Mouse (Mus musculus) lung, adult 2 months (tissue): ENCODE measurements at regions not wholly inside any gene's neighbourhood (a gene's known extent, or its start where the extent isn't known, plus 50 kb on each side); places are given as distances from the start of the nearest gene placed in this dataset.

Source experiments
- DNase-seq: peaks from one replicate; pipeline ENCODE4 v3.0.0; 2022
- H3K4me1 ChIP-seq: fragments of 200-500 bp; 2 replicates; pipeline ENCODE4 v1.6.1; 2011; ENCODE audit warnings: low read length; ENCODE audit not compliant: control insufficient read depth, insufficient read depth
- H3K4me3 ChIP-seq: fragments of 200-500 bp; replicated peaks from 2 replicates; pipeline ENCODE3; 2011; ENCODE audit warnings: low read depth, mild to moderate bottlenecking, control low read depth, low read length; ENCODE audit errors: extremely low read depth
- CTCF ChIP-seq: fragments of 200-500 bp; IDR thresholded peaks from 2 replicates; pipeline ENCODE4 v1.5.1; 2011; ENCODE audit warnings: mild to moderate bottlenecking, low read length, control low read depth; ENCODE audit not compliant: insufficient read depth
- POLR2A ChIP-seq: fragments of 200-500 bp; IDR thresholded peaks from 2 replicates; pipeline ENCODE4 v1.6.1; 2011; ENCODE audit warnings: low read depth, mild to moderate bottlenecking, control low read depth, low read length, borderline replicate concordance; ENCODE audit errors: extremely low read depth
- WGBS: fragments of 180-500 bp; shearing (Covaris S2); methylation state at CpG from one replicate; pipeline ENCODE4 v1.1.7; 2018; 5-methylcytosine and 5-hydroxymethylcytosine counted together

DNA sequence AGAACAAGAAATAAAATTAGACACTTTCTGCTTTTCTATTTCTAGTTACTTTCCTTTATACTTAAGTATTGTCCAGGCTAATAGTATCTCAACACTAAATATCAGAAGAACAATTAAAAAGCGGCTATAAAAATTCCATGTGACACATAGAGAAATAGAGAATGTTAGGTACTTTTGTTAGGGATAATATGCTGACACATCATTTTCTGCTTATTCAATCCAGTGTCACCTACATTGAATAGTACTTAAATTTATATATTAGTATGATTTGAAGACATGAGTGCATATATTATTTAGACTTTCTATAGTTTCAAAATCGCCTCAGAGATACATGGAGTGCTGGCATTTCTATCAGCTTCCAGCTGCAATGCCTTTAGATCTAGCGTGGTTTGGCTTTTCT lies 267.1 kb upstream of the Usp25 start:
- no peak for DNase-seq
- WGBS, result 88% methylated on average over 3 of the region's 3 CpGs
- no peaks in the 10 kb centered on the region for H3K4me1 ChIP-seq
- no peak overlapping the region for H3K4me3 ChIP-seq
- TF ChIP-seq POLR2A (no peak), CTCF (no peak)

DNA sequence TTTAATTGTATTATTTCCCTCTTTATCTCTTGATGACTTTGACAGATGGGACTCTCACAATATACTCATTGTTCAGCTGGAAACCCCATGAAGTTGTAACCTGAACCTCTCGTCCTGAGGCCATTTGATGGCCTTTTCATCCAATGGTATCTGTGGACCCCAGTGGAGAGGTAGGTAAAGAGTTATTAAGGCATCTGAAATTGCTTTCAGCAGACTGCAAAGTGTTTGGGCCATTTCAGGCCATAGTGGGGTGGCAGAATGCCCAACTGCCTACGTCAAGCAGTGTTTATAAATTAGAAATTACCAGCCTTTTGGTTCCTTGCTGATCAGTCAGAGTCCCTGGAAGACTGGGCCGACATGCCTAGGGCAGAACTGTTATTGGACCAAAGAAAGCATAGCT lies 272.4 kb upstream of the Usp25 start:
- TF ChIP-seq CTCF, result no peak
- no peaks in the 10 kb centered on the region for H3K4me1 ChIP-seq
- H3K4me3 ChIP-seq, result no peak overlapping the region
- 70% methylated on average over 3 of the region's 3 CpGs for WGBS
- DNase-seq, result no peak

DNA sequence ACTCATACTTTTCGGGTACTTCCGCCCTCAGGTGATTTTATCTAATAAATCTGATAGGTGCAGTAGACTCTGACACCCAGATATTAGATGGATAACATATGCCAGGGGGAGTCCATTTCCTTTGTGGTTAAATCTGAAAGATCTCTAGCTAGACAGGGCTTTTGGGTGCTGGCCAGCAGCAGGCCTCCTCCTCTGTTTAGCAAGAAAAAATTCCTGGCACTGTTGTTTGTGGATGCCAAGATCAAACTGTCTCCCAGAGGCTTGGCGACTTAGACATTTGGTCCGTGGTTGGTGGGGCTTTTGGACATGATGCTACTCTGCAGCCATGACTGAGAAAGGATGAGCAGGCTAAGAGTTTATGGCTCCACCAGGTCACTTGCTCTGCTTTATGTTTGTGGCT lies 287.5 kb upstream of the Usp25 start:
- 66% methylated on average over 4 of the region's 4 CpGs for WGBS

DNA sequence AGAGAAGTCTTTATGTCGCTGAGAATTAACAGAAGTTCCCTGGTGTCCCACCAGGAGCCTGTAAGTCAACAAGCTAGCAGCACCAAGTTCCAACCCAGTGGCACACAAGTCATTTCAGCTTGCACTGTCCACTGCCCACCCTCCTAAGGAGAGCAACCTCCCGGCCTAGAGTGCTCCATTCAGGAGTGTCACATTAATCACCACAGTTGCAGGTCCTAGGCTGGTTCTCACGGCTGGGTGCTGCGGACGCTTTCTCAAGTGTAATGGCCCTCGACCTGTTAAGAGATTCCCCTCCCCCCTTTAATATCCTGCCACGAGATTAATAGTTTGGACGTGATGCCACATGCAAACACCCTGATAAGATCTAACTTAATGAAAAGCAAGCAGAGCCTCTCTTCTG lies 288.2 kb upstream of the Usp25 start:
- no peak for DNase-seq
- WGBS, result 39% methylated on average over 8 of the region's 8 CpGs
- TF ChIP-seq POLR2A, result no peak
- no peak for TF ChIP-seq CTCF
- Histone ChIP-seq H3K4me1 (no peaks in the 10 kb centered on the region), H3K4me3 (no peak overlapping the region)

More for the DNA sequence above, 287.5 kb upstream of the Usp25 start:
- no peak overlapping the region for H3K4me3 ChIP-seq
- TF ChIP-seq POLR2A, result no peak
- TF ChIP-seq CTCF, result no peak
- no peaks in the 10 kb centered on the region for H3K4me1 ChIP-seq
- DNase-seq, result no peak

- TF ChIP-seq POLR2A, result no peak
- no peak for TF ChIP-seq CTCF
- 88% methylated on average over 1 of the region's 1 CpGs for WGBS
- no peak for DNase-seq
- Histone ChIP-seq H3K4me1 (no peaks in the 10 kb centered on the region), H3K4me3 (no peak overlapping the region)
Measured at GRCm38 (mm10) chr16:76718809-76719208, 294.7 kb upstream of the Usp25 start.

DNA sequence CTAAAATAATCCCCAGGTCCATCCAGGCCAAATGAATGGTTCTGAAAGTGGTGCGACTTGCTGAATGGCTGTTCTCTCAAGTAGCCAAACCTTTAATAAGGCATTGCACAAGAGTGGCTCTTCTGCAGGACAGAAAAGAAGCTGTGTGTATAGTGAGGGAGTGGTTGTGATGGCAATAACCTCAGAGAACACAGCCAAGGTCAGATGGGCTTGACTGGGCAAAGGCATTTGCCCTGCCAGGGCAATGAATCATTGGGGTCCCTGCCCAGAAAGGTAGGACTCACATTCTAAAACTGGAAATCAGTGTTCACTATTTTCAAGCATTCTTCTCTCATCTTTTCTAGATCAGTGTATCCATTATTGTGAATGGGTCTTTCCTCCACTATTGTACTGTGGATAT lies 295.4 kb upstream of the Usp25 start:
- WGBS, result 80% methylated on average over 1 of the region's 1 CpGs
- Histone ChIP-seq H3K4me3 (no peak overlapping the region), H3K4me1 (no peaks in the 10 kb centered on the region)
- TF ChIP-seq POLR2A, result no peak
- no peak for TF ChIP-seq CTCF
- no peak for DNase-seq

GRCm38 (mm10) chr16:76694913-76695312 lies 318.6 kb upstream of the Usp25 start:
- TF ChIP-seq CTCF (no peak), POLR2A (no peak)
- WGBS, result 30% methylated on average over 6 of the region's 6 CpGs
- no peak for DNase-seq
- no peaks in the 10 kb centered on the region for H3K4me1 ChIP-seq
- no peak overlapping the region for H3K4me3 ChIP-seq

GRCm38 (mm10) chr16:76687735-76688447 lies 314.3 kb upstream of the Nrip1 start:
- TF ChIP-seq CTCF, result no peak
- no peak for DNase-seq
- 85% methylated on average over 18 of the region's 18 CpGs for WGBS
- Histone ChIP-seq H3K4me1 (no peaks in the 10 kb centered on the region), H3K4me3 (no peak overlapping the region)

DNA sequence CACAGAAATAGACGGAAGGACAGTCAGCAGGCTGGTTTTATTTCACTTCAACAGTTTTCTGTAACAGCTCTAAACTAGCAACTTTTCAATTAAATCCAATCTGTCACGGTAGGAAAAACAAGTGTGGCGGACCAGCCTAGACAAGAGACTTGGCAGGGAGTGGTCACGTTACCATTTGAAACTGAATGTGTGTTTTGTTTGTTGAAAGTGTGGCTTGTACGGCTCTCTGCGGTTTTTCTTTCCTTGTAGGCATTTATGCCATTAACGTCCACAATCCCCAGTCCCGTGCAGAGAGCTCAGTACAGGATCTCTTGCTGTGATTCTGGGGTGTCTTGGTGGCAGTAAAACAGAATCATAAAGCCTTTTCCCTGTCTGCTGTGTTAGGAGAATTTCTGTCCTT lies 311.9 kb upstream of the Nrip1 start:
- no peak overlapping the region for H3K4me3 ChIP-seq
- TF ChIP-seq POLR2A (no peak), CTCF (no peak)
- DNase-seq, result no peak
- H3K4me1 ChIP-seq, result no peaks in the 10 kb centered on the region
- WGBS, result 74% methylated on average over 8 of the region's 8 CpGs

DNA sequence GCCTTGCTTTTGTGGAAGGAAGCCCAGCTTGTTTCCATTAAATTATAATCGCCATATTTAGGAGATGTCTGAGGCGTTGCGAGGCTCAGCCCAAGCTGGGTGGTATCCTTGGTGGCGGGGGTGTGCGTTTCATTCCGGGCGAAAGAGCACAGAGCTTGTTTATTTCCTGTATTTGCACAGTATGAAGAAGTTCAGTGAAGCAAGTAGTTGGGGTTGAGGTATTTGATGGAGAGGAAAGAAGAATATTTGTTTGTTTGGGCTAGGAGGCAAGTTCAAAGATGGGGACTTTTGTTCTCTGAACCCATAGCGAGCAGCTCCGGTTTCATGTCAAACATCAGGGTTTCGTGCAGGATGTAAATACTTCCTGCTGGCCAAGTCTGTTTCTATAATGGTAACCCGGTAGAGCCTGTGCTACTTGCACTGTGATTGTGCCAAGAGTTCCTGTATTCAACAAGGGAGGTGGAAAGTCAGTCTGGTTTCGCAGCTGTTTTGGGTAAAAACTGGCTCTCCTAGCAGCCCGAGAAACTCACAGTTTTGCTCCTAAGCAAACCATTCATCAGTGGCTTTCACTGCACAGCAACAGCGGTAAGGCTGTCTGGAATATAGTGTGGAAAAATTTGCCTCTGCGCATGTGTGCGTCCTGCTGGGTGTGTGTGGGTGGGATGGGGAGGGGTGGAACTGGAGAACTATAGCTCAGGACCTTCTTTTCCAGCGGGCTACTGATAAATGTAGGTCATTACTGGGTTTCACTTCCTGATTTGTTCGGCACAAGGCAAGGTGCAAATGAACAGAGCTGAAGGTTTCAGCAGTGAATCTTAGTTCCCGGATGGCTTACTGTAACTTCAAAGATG lies 306.7 kb upstream of the Nrip1 start:
- Histone ChIP-seq H3K4me1 (peaks cover 5% of the 10 kb centered on the region; the same call in 1 of the 2 replicates), H3K4me3 (peak overlapping the region; percentile 52)
- WGBS, result 8% methylated on average over 19 of the region's 19 CpGs
- no peak for TF ChIP-seq POLR2A
- TF ChIP-seq CTCF, result no peak
- peak; percentile 15 for DNase-seq
